Mouse (Mus musculus) kidney, postnatal 10 days (tissue): ENCODE results near the gene Tmem150b.
A peak's percentile ranks its signal among the peaks of the same experiment; 100 is the strongest.

Source experiments
- DNase-seq: peaks from one replicate; pipeline ENCODE4 v3.0.0; 2021; ENCODE audit warnings: mixed read lengths

Gene Tmem150b

GRCm38 (mm10) chr7:4725169-4725568 lies at the start of gene Tmem150b:
Gene Tmem150b (minus strand): TSS chr7:4725249.
- DNase-seq: no peak

- no peak for DNase-seq
Measured at GRCm38 (mm10) chr7:4771202-4771601, 46.2 kb upstream of the Tmem150b start, which contains the start of gene Fam71e2. Gene Fam71e2 (minus strand): TSS chr7:4771302.

GRCm38 (mm10) chr7:4764946-4765710 lies 40.1 kb upstream of the Tmem150b start:
- no peak for DNase-seq

- no peak for DNase-seq
Measured at GRCm38 (mm10) chr7:4759670-4760069, 34.6 kb upstream of the Tmem150b start.

- peak; percentile 95 for DNase-seq
Measured at GRCm38 (mm10) chr7:4752821-4753570, 27.9 kb upstream of the Tmem150b start, which contains the start of gene Cox6b2. Gene Cox6b2 (minus strand): TSS chr7:4753094.

- DNase-seq: peak; percentile 79
Measured at GRCm38 (mm10) chr7:4751971-4752820, 27.1 kb upstream of the Tmem150b start.

GRCm38 (mm10) chr7:4749169-4749568 lies 24.1 kb upstream of the Tmem150b start:
- no peak for DNase-seq

GRCm38 (mm10) chr7:4748321-4748720 lies 23.3 kb upstream of the Tmem150b start:
- no peak for DNase-seq

GRCm38 (mm10) chr7:4747156-4747899 lies 22.3 kb upstream of the Tmem150b start:
- DNase-seq: peak; percentile 10

- DNase-seq: peak; percentile 13
Measured at GRCm38 (mm10) chr7:4746326-4746980, 21.4 kb upstream of the Tmem150b start.

GRCm38 (mm10) chr7:4744886-4745285 lies 19.8 kb upstream of the Tmem150b start:
- no peak for DNase-seq

- no peak for DNase-seq
Measured at GRCm38 (mm10) chr7:4743354-4743753, 18.3 kb upstream of the Tmem150b start.

- no peak for DNase-seq
Measured at GRCm38 (mm10) chr7:4742482-4742819, 17.4 kb upstream of the Tmem150b start.

GRCm38 (mm10) chr7:4741672-4742481 lies 16.8 kb upstream of the Tmem150b start:
- peak; percentile 14 for DNase-seq

GRCm38 (mm10) chr7:4741151-4741550 lies 16.1 kb upstream of the Tmem150b start:
- peak; percentile 78 for DNase-seq

- no peak for DNase-seq
Measured at GRCm38 (mm10) chr7:4740309-4740727, 15.3 kb upstream of the Tmem150b start.

GRCm38 (mm10) chr7:4739544-4740275 lies 14.7 kb upstream of the Tmem150b start, which contains the start of gene Kmt5c:
Gene Kmt5c (plus strand): TSS chr7:4740115.
- DNase-seq: peak; percentile 98

- DNase-seq: no peak
Measured at GRCm38 (mm10) chr7:4739041-4739543, 14.0 kb upstream of the Tmem150b start.

- DNase-seq: peak; percentile 44
Measured at GRCm38 (mm10) chr7:4732968-4733392, 7.9 kb upstream of the Tmem150b start.

GRCm38 (mm10) chr7:4731090-4731489 lies 6.0 kb upstream of the Tmem150b start:
- DNase-seq: no peak
